Mouse (Mus musculus) embryonic facial prominence, embryonic 14.5 days (tissue): Measurements from ENCODE around the gene Sh3bgrl3. TPM values are rescaled to one million over a fixed set of nuclear protein-coding genes. Genes with fewer than 3 reads are reported as not detected.

Experiments used
- ATAC-seq: fragments of 200-750 bp; cut with Nextera tagmentation; 2 replicates; pipeline ENCODE4 v1.8.0; 2017; ENCODE audit warnings: low read depth, moderate number of reproducible peaks, moderate TSS enrichment
- DNase-seq: peaks from one replicate; pipeline ENCODE4 v3.0.0-alpha.2; 2015; ENCODE audit warnings: low spot score
- H3K27ac ChIP-seq: fragments of 300-500 bp; sonication (generic); replicated peaks from 2 replicates; pipeline ENCODE4 v1.5.1; 2014; ENCODE audit warnings: low read depth, mild to moderate bottlenecking, low read length, moderate library complexity
- H3K27me3 ChIP-seq: fragments of 300-500 bp; sonication (generic); replicated peaks from 2 replicates; pipeline ENCODE4 v1.6.1; 2014; ENCODE audit warnings: low read length; ENCODE audit not compliant: control insufficient read depth, insufficient read depth
- H3K36me3 ChIP-seq: fragments of 300-500 bp; sonication (generic); 2 replicates; pipeline ENCODE4 v1.6.1; 2014; ENCODE audit warnings: low read length, mixed read lengths; ENCODE audit not compliant: control insufficient read depth, insufficient read depth
- H3K4me1 ChIP-seq: fragments of 300-500 bp; sonication (generic); 2 replicates; pipeline ENCODE4 v1.6.1; 2014; ENCODE audit warnings: antibody characterized with exemption, low read length; ENCODE audit not compliant: control insufficient read depth, insufficient read depth
- H3K4me2 ChIP-seq: fragments of 300-500 bp; sonication (generic); 2 replicates; pipeline ENCODE4 v1.6.1; 2014; ENCODE audit warnings: low read depth, mild to moderate bottlenecking, low read length, moderate library complexity, mixed read lengths
- H3K4me3 ChIP-seq: fragments of 300-500 bp; sonication (generic); 2 replicates; pipeline ENCODE4 v1.5.1; 2014; ENCODE audit warnings: low read depth, mild to moderate bottlenecking, low read length
- H3K9ac ChIP-seq: fragments of 300-500 bp; sonication (generic); 2 replicates; pipeline ENCODE4 v1.6.1; 2014; ENCODE audit warnings: low read depth, mild to moderate bottlenecking, low read length, moderate library complexity, mixed read lengths
- H3K9me3 ChIP-seq: fragments of 300-500 bp; sonication (generic); 2 replicates; pipeline ENCODE4 v1.6.1; 2016; ENCODE audit warnings: low read length; ENCODE audit not compliant: control insufficient read depth
- WGBS: fragments of 180-500 bp; shearing (Covaris S2); extraction: QIAGEN DNeasy Blood & Tissue Kit; methylation state at CpG from one replicate; pipeline ENCODE4 v1.1.7; 2014; 5-methylcytosine and 5-hydroxymethylcytosine counted together
- polyA plus RNA-seq: library from polyadenylated mRNA; unstranded; fragments of >200 nt; fragmentation: Nextera tagmentation; extraction: Ambion mirVana; gene quantifications from 2 replicates; pipeline ENCODE4 v1.2.1, GENCODE M21; 2014

Sh3bgrl3 gene
- polyA plus RNA-seq, 1 experiment from 2014 or later, result 445 TPM

DNA sequence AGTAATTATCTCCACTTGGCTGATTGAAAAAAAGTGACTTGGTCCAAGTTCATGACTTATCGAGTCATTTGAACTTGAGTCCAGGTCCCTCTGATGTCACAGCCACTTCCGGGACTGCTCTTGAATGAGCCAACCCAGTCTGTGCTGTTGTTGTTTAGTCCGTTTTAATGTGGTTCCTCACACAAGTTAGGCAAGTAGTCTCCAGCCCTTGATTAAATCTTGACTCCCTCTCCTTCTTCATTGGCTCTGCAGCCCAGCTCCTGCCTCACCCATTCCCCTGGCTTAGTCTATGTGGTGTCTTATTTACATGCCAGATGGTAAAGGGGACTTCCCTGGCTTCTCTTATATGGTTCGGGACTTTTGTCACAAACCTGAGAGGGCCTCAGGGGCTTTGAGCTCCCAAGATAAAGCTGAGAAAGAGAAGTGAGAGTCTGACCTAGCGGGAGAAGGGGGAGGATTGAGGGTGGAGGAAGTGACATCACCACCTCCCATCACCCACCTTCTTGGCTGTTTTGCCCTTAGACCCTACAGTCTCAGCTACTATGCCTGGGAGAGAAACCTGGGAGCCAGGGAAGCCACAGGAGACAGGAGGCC, 31.5 kb downstream of the Sh3bgrl3 start:
- DNase-seq, result no peak
- no peaks in the 10 kb centered on the region for H3K27me3 ChIP-seq
- ATAC-seq, result no peak
- no peak overlapping the region for H3K27ac ChIP-seq
- H3K36me3 ChIP-seq, result no peaks in the 10 kb centered on the region
- H3K9me3 ChIP-seq, result no peaks in the 10 kb centered on the region
- no peaks in the 10 kb centered on the region for H3K4me1 ChIP-seq
- H3K4me2 ChIP-seq, result no peak overlapping the region
- H3K9ac ChIP-seq, result no peak overlapping the region
- 70% methylated on average over 5 of the region's 5 CpGs for whole genome bisulfite sequencing
- no peak overlapping the region for H3K4me3 ChIP-seq

DNA sequence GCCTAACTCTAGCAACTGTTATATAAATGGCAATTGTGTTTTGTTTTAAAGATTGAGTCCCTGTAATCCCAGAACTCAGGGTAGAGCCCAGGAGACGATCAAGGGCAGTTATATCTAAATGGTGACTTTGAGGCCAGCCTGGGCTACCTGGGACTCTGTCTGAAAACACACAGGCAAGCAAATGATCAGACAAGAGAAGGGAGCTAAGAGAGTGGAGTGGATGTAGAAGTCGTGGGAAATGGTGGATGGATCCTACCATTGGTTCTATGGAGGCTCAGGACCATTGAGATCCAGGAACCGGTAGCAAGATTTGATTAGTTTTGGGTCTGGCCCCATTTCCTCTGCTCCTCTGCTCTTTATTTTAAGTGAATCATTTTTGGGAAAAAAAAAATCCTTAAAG, 32.5 kb downstream of the Sh3bgrl3 start:
- H3K4me1 ChIP-seq, result no peaks in the 10 kb centered on the region
- no peaks in the 10 kb centered on the region for H3K36me3 ChIP-seq
- no peak overlapping the region for H3K4me3 ChIP-seq
- WGBS, result 82% methylated on average over 3 of the region's 3 CpGs
- no peak overlapping the region for H3K4me2 ChIP-seq
- H3K9ac ChIP-seq, result no peak overlapping the region
- no peaks in the 10 kb centered on the region for H3K9me3 ChIP-seq
- H3K27me3 ChIP-seq, result no peaks in the 10 kb centered on the region
- DNase-seq (no peak), ATAC-seq (no peak)
- H3K27ac ChIP-seq, result no peak overlapping the region

DNA sequence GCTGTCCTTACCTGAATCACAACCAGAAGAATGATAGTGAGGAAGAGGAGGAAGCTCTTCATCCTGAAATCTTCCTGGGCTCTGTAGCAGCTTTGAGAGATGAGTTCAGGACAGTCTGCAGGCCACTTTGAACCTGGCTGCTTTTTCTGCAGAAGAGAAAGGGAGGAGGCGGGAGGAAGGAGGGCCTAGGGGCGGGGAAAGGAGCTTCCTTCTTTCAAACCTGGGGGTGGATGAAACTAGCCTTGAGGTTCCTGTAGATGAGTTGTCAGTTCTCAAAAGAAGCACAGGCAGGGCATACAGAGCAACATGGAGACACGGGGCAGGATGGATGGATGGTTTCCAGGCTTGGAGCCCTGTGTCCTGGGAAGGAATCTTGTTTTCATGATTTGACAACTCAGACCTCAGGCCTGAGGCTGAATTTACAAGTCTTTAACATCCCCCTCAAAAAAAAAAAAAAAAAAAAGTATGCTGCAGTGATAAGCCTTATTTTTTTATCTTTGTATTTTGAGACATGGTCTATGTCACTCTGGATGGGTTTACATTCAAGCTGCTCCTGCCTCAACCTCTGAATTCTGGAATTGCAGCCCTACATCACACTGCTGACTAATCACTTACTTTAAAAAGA, 33.6 kb downstream of the Sh3bgrl3 start, which contains the start of gene Cd52:
Gene Cd52, minus strand, starts transcription at position 160 of the 625 bp plus-strand sequence.
- Histone ChIP-seq H3K4me2 (no peak within 1 kb of the TSS), H3K36me3 (no peaks in the 10 kb centered on the region), H3K9ac (no peak within 1 kb of the TSS), H3K4me3 (no peak within 1 kb of the TSS), H3K27me3 (no peaks in the 10 kb centered on the region), H3K9me3 (no peaks in the 10 kb centered on the region), H3K27ac (no peak within 1 kb of the TSS), H3K4me1 (no peaks in the 10 kb centered on the region)
- 53% methylated on average over 3 of the region's 3 CpGs for WGBS
- ATAC-seq (no peak), DNase-seq (no peak)

DNA sequence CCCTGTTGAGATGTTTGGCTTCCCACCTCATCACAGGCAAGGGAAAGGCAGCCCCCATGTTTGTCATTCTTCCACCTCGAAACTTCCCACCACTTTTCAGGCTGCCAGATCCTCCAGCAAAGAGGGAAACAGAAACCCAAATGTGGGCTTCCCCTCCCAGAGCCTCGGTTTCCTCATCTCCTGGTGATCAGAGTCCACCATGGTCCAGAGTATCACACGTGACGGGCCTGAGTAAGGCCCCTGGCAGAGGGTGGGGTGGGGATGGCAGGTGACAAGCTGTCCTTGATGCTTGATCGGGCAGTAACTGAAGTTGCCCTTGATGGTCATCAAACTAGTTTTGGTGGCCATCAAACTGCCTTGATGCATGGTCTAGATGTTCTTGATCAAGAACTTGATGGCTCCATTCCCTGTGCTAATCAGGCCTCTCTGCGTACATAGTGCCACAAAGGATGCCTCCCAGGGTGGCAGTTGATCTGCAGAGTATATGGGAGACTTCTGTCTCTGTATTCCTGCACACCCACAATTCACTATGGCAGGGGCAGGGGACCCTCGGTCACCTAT, 34.5 kb downstream of the Sh3bgrl3 start:
- H3K27me3 ChIP-seq, result no peaks in the 10 kb centered on the region
- H3K36me3 ChIP-seq, result no peaks in the 10 kb centered on the region
- H3K9ac ChIP-seq, result no peak overlapping the region
- H3K4me1 ChIP-seq, result no peaks in the 10 kb centered on the region
- no peak overlapping the region for H3K4me2 ChIP-seq
- no peak overlapping the region for H3K27ac ChIP-seq
- no peak overlapping the region for H3K4me3 ChIP-seq
- ATAC-seq, result no peak
- WGBS, result 91% methylated on average over 7 of the region's 7 CpGs
- no peak for DNase-seq
- no peaks in the 10 kb centered on the region for H3K9me3 ChIP-seq

DNA sequence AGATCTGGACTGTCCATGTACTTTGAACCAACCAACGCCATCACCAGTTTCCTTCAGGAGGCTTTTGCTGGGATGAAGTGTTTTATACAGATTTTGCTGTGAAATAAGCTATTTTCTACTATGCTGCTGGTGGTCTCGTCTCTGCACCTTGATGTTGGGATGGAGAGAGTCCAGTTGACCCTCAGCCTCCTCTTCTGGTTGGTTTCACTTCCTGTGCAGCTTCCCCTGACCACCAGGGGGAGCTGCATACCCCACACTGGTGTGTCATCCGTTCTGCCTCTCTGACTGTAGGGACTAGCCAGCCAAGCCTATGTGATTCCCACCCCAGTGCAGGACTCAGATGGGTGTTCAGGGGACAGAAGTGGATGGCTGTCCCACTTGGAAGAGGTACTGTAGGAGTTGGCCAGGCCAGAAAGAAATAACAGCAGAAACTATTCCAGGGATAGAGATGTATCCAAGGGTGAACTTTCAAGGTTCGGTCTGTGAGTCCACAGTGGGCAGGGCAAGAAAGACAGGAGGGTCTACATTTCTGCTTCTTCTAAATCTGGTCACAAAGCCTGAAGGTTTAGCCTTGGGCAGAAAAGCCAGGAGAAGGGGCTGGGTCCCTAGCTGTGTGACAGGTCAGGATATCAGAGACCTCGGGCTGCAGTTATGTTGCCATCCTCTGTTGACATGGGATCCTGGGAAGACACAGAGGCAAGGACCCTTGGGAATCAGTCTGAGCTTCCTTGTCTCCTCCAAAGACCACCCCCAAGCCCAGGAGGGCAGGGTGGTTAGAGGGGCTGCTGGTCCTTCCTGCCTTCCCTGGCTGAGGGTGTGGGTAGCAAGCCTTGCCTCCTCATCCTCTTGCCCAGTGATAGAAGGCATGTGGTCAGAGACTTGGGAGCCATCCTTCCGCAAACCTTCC, 36.0 kb downstream of the Sh3bgrl3 start:
- no peak overlapping the region for H3K4me2 ChIP-seq
- WGBS, result 76% methylated on average over 6 of the region's 6 CpGs
- no peaks in the 10 kb centered on the region for H3K4me1 ChIP-seq
- DNase-seq (no peak), ATAC-seq (no peak)
- H3K9me3 ChIP-seq, result no peaks in the 10 kb centered on the region
- H3K27me3 ChIP-seq, result no peaks in the 10 kb centered on the region
- no peaks in the 10 kb centered on the region for H3K36me3 ChIP-seq
- H3K4me3 ChIP-seq, result no peak overlapping the region
- H3K27ac ChIP-seq, result no peak overlapping the region
- H3K9ac ChIP-seq, result no peak overlapping the region

DNA sequence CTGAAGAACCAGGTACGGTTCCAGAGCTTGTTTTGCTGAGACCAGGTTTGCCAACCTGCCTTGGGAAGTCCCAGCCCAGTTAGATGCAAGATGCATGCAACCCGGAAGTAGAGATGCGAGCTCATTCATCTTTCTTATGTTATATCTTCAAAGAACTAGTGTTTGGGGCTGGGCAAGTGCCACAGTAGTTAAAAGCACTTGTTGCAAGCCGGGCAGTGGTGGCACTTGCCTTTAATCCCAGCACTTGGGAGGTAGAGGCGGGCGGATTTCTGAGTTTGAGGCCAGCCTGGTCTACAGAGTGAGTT, 37.4 kb downstream of the Sh3bgrl3 start:
- H3K9ac ChIP-seq, result no peak overlapping the region
- no peak overlapping the region for H3K4me3 ChIP-seq
- H3K36me3 ChIP-seq, result no peaks in the 10 kb centered on the region
- no peaks in the 10 kb centered on the region for H3K27me3 ChIP-seq
- ATAC-seq, result no peak
- H3K4me1 ChIP-seq, result no peaks in the 10 kb centered on the region
- no peaks in the 10 kb centered on the region for H3K9me3 ChIP-seq
- no peak overlapping the region for H3K27ac ChIP-seq
- WGBS, result 87% methylated on average over 6 of the region's 6 CpGs
- no peak for DNase-seq
- H3K4me2 ChIP-seq, result no peak overlapping the region

DNA sequence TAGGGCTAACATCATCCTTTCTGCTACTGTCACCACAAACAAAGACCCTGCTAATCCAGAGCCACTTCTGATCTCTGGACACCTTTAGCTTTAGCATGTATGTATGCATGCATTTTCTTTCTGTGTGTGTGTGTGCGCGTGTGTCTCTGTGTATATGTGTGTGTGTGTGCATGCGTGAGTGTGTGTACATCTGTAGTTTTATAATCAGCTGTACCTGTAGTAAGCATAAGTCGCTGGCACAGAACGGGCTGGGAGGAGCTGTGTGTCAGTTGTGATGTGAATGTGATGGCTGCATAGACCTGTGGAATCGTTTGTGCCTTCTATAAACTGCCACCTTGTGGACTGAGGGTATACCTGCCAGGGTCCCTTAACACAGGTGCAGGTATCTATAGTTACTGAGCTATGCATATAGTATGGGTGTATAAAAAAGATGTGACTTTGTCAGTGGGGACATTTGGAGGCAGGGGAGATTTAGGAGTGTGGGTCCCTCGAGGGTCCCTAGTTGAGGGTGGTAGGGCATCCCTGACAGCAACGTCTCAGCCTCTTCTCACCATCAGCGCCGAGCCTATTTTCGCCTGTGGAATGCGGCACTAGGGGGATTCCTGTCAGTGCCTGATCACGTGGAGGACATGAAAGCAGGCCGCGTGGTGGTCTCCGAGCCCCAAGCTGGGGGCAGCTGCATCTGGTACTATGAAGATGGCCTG, 37.9 kb downstream of the Sh3bgrl3 start:
- Histone ChIP-seq H3K9ac (no peak overlapping the region), H3K4me1 (no peaks in the 10 kb centered on the region), H3K4me3 (no peak overlapping the region), H3K36me3 (no peaks in the 10 kb centered on the region), H3K27ac (no peak overlapping the region), H3K9me3 (no peaks in the 10 kb centered on the region), H3K27me3 (no peaks in the 10 kb centered on the region), H3K4me2 (no peak overlapping the region)
- DNase-seq (no peak), ATAC-seq (no peak)
- 78% methylated on average over 16 of the region's 16 CpGs for WGBS

DNA sequence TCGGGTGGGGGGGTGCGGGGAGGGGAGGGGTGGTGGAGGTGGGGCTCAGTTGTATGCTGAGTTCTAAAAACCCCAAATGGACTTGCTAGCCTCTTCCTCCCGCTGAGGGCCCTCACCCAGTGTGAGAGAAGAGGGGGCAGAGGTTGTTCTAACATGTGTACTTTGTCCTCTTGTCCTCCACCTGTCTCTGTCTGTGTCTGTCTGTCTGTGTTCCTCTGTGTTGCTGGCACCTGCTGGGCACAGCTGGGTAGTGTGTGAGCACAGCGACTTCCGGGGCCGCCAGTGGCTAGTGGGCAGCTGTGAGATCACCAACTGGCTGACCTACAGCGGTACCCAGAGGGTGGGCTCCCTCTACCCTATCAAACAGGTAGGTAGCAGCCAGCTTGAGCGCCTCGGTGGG, 39.6 kb downstream of the Sh3bgrl3 start:
- peaks cover 4% of the 10 kb centered on the region; the same call in 1 of the 2 replicates for H3K9me3 ChIP-seq
- DNase-seq, result no peak
- no peaks in the 10 kb centered on the region for H3K4me1 ChIP-seq
- H3K9ac ChIP-seq, result no peak overlapping the region
- ATAC-seq, result no peak
- no peaks in the 10 kb centered on the region for H3K27me3 ChIP-seq
- H3K4me3 ChIP-seq, result no peak overlapping the region
- no peaks in the 10 kb centered on the region for H3K36me3 ChIP-seq
- H3K27ac ChIP-seq, result no peak overlapping the region
- H3K4me2 ChIP-seq, result no peak overlapping the region
- WGBS, result 79% methylated on average over 8 of the region's 9 CpGs
